Mouse (Mus musculus): ENCODE data around the gene Snap29.

Gene Snap29

DNA sequence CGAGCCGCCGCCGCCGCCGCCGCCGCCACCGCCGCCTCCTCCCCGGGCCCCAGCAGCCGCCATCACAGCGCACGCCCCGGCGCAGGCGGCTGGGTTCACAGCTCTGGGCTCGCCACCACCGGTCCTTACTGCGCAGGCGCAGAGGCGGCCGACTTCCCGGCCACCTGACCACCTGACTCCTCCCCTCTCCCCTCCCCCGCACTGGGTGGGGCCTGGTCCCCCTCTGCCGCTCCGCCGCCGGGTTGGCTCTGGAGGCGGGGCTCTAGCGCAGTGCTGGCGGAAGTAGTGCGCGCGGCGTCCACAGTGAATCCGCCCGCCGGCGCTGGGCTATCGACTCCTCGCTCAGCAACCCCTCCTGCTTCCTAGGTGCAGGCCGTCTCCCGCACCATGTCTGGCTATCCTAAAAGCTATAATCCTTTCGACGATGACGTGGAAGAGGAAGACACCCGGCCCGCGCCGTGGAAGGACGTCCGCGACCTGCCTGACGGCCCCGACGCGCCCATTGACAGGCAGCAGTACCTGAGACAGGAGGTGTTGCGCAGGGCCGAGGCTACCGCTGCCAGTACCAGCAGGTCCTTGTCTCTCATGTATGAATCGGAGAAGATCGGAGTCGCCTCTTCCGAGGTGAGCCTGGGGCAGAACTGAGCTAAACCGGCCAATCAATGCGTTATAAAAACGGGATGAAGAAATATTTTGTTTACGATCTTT is at the start of gene Snap29, which contains the start of gene Pi4ka:
Snap29 (plus strand) TSS at position 251 of the 708 bp plus-strand sequence.
Pi4ka (minus strand) TSS at position 579 of the 708 bp plus-strand sequence.
- DNase-seq (ENCODE audit: low spot score in 2 of 2) = peak; percentile 100

- no peak for DNase-seq (ENCODE audit: low spot score in 2 of 2)
Observed at GRCm38 (mm10) chr16:17356031-17356430, 49.8 kb upstream of the Snap29 start.

GRCm38 (mm10) chr16:17358787-17359186 is 47.0 kb upstream of the Snap29 start:
- no peak for DNase-seq (ENCODE audit: low spot score in 2 of 2)

- DNase-seq (ENCODE audit: low spot score in 2 of 2) = no peak
Observed at GRCm38 (mm10) chr16:17382306-17382705, 23.5 kb upstream of the Snap29 start.

GRCm38 (mm10) chr16:17383594-17384326 is 22.0 kb upstream of the Snap29 start:
- no peak for DNase-seq (ENCODE audit: low spot score in 2 of 2)

GRCm38 (mm10) chr16:17392784-17393183 is 13.0 kb upstream of the Snap29 start:
- peak in 1 of 2 experiments; percentile 13 for DNase-seq (ENCODE audit: low spot score in 2 of 2)

DNA sequence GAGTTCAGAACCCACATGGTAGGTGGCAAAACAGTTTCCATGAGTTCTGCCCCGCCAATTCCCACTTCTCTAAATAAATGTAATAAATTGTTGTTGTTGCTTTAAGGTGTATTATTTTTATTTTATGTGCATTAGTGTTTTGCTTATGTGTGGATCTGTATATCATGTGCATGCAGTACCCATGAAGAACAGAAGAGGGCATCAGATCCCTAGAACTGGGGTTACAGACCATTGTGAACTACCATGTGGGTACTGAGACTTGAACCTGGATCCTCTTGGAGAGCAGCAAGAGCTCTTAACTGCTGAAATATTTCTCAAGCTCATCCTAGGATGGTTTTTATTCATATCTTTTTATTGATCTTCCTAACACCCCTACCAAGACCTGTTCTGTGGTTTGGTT is 2.9 kb upstream of the Snap29 start:
- peak in 1 of 2 experiments; percentile 10 for DNase-seq (ENCODE audit: low spot score in 2 of 2)

DNA sequence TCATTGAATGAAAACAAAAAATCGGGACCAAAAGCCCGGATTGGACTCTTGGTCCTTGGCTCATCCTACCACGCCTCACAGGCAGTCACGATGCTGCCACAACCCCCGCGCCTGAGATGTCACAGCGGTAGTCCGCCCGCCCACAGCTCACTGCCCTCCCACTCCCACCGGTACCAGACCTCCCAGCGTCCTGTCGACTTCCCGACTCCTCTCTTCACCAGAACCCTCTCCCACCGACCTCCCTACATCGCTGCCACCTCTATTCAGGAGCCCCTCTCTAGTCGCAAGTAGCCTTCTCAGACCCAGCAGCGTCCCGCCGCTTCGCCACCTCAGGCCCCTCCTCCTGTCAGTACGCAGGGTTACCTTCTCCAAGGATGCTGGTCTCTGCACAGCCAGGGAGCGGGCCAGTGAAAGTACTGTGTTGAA is 502 bp upstream of the Snap29 start:
- DNase-seq (ENCODE audit: low spot score in 2 of 2) = peak; percentile 47 to 60

DNA sequence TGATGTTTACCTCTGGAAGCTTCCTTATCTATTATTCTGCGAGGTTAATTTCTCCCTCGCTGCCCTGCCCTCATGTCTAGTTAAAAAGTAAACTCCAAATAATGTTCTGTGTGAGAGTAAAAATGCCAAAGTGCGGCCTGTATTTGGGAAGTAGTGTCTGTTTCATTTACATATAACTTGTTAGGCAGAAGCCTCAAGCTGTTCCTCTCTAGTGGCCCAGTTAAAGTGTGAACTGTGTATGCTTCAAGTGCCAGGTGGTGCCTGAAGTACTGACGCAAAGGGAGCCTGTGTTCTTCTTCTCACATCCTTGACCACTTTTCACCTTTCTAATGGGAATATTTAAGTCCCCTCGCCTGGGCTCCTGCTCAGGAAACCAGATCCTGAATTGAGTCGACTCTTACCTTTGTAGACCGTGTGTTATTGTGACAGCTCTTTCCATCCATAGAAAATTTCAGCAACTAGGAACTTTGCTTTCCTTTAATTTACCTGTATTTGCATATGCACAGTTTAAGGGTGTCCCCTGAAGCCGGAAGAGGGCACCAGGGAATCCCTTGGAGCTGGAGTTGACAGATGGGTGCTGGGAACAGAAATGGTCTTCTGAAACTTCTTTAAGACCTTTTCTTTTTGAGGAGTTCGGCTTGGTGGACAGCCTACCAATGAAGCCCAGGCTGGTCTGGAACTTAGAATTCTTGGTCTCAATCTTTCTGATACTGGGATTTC is 886 bp downstream of the Snap29 start:
- DNase-seq (ENCODE audit: low spot score in 2 of 2) = no peak

GRCm38 (mm10) chr16:17409046-17409445 is 3.3 kb downstream of the Snap29 start:
- DNase-seq (ENCODE audit: low spot score in 2 of 2) = no peak

DNA sequence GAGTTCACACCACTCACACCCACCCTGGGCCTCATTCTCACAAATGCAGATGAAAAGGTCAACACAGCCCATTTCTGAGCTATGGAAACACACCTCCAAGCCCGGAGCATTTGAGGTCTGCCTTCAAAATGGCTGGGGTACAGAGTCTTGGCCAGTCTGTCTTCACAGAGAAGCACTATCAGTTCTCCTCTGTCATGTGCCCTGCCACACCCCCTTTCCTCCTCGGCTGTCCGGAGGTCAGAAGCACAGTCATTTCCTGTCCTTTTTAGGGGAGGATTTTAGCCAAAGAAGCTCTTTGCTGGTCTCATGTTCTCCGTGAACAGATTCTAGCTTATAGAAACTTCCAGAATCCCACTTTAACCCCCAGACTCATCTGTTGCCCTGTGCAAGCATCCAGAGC is 4.4 kb downstream of the Snap29 start:
- peak in 1 of 2 experiments; percentile 7 for DNase-seq (ENCODE audit: low spot score in 2 of 2)

- DNase-seq (ENCODE audit: low spot score in 2 of 2) = no peak
Observed at GRCm38 (mm10) chr16:17423021-17423420, 17.2 kb downstream of the Snap29 start.

DNA sequence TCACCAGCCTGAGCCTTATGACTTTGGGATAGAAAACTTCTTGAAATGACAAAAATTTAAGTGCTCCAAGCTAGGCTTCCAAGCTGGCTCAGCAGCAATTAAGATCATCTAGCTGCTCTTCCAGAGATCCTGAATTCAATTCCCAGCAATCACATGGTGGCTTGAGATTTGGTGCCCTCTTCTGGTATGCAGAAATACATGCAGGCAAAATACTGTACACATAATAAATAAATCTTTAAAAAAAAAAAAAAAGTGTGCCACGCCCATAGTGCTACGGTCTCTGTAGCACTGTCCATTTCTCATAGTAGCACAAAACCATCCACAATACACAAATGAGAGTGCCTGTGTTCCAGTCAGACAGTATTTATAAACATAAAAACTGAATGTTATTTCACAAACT is 26.8 kb downstream of the Snap29 start:
- DNase-seq (ENCODE audit: low spot score in 2 of 2) = no peak

GRCm38 (mm10) chr16:17451541-17452372 is 46.0 kb downstream of the Snap29 start, which contains the start of gene Crkl:
Crkl (plus strand) TSS chr16:17451987.
- DNase-seq (ENCODE audit: low spot score in 2 of 2) = peak; percentile 96 to 97

DNA sequence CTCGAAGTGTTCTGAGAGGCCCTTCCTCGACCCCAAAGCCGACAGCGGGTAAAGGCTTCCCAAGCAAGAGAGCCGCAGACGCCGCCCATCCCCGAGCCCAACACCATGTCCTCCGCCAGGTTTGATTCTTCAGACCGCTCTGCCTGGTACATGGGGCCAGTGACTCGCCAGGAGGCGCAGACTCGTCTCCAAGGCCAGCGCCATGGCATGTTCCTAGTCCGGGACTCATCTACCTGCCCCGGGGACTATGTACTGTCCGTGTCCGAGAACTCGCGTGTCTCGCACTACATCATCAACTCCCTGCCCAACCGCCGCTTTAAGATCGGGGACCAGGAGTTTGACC is 46.6 kb downstream of the Snap29 start:
- DNase-seq (ENCODE audit: low spot score in 2 of 2) = peak; percentile 27 to 58

DNA sequence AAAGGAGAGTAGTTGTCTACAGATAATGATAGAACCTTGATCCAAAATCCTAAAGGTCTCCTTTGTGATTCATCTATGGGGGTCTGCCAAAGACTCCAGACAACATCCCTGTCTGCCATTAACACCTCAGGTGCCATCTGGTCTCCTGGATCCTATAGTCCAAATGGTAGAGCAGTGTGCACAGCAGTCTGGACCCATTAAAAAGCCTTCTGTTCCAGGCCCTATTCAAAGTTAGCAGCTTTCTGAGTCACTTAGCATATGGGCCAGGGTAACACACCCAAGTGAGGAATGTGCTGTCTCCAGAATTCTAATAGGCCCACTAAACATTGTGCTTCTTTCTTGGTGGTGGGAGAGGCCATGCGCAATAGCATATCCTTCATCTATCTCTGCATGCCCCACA is 51.1 kb downstream of the Snap29 start:
- no peak for DNase-seq (ENCODE audit: low spot score in 2 of 2)

GRCm38 (mm10) chr16:17460254-17460653 is 54.5 kb downstream of the Snap29 start:
- DNase-seq (ENCODE audit: low spot score in 2 of 2) = no peak

- no peak for DNase-seq (ENCODE audit: low spot score in 2 of 2)
Observed at GRCm38 (mm10) chr16:17461596-17461995, 55.8 kb downstream of the Snap29 start.

GRCm38 (mm10) chr16:17463184-17463583 is 57.4 kb downstream of the Snap29 start:
- no peak for DNase-seq (ENCODE audit: low spot score in 2 of 2)

GRCm38 (mm10) chr16:17466875-17467663 is 61.3 kb downstream of the Snap29 start:
- no peak for DNase-seq (ENCODE audit: low spot score in 2 of 2)

DNA sequence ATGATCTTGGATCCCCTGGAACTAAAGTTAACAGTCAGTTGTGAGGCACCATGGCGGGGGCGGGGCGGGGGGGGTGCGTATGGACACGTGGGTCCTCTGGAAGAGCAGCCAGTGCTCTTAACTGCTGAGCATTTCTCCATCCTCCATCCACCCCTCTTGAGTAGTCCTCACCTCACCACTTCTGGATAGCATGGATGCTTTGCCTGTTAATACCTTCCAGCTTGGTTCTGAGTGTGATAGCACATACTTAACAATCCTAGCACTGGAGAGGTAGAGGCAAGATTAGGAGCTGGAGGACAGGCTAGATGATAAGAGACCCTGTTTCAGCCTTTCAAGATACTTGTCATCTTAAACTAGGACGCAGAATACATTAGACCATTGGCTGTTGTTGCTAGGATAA is 66.7 kb downstream of the Snap29 start:
- no peak for DNase-seq (ENCODE audit: low spot score in 2 of 2)

All from urinary bladder, postnatal 36 days (tissue).